Mouse (Mus musculus) common myeloid progenitor, adult 5-6 weeks (primary cell): ENCODE results near the gene Rngtt. TPM values are rescaled to one million over a fixed set of nuclear protein-coding genes. Genes with fewer than 3 reads are reported as not detected.
"Not testable (repeated sequence)": the region's sequence is repeated elsewhere in the genome, so short reads cannot be mapped to it uniquely, and the experiment has no call there.

Experiments used
- ATAC-seq: replicated peaks from 2 replicates; pipeline ENCODE4 v1.8.0; 2016; ENCODE audit warnings: low read depth, mild to moderate bottlenecking, moderate TSS enrichment, inconsistent platforms; ENCODE audit not compliant: poor library complexity, severe bottlenecking
- total RNA-seq: library from RNA; stranded (forward); fragments of 200-1000, 187-1606 nt; gene quantifications from 2 replicates; pipeline ENCODE4 v1.2.3, GENCODE M21; 2017

The Rngtt gene
- total RNA-seq: 29.5 and 46.5 TPM in 2 replicates

GRCm38 (mm10) chr4:33309764-33310757 lies at the start of gene Rngtt:
Gene Rngtt, plus strand, starts transcription at chr4:33310311.
- peak; percentile 97 for ATAC-seq

GRCm38 (mm10) chr4:33260311-33260710 lies 49.8 kb upstream of the Rngtt start:
- ATAC-seq: no peak

DNA sequence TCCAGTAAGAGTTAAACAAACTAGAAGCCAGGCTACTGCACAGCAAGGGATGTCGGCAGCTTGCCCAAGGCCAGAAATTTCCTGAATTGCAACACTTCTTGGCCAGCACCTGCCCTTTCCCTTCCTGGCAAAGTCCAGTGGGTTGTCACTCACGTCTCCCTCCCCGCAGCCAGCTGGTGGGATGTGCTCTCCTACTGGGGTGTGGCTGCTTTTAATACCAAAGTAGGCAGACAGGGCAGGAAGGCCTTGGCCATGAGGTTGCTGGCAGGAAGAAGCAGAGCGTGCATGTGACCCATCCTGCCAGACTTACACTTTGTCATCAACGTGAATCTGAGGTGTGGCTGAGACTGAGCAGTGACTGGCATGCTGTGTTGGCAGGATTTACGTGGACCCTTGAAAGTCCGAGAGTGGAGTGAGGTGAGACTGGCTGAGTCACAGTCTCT lies 48.8 kb upstream of the Rngtt start:
- peak; percentile 90 for ATAC-seq

GRCm38 (mm10) chr4:33262897-33263296 lies 47.2 kb upstream of the Rngtt start:
- ATAC-seq: no peak

DNA sequence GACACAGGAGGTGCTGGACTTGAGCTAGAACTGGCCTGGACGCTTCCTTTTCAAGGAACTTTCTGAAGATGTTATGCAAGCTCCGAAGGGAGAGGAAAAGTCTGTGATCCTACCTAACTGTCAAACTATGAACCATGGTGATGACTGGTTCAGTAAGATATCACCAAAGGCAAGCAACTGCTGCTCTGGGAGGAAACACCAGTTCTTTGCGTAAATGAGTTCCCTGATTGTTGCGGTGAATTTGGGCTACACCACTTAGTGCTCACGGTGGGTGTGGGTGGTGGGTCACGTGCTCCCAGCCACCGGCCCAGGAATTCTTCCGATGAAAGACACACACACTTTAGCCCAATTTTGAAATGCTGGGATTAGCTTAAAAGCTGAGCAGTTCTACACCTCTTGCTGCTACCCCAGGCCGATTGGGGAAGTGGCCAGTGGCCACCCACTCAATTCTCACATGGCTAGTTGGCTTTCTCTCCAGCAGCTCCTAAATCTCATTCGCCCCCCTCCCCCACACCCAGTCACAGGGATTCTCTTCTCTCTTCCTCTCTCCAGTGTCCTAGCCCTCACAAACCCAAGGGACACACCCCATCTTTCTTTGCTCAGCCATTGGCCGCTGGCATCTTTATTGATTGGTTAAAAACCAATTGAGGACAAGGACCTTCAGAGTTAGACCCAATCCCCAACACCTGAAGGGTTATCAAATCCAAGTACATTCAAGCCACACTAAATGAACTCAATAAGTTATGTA lies 45.0 kb upstream of the Rngtt start:
- ATAC-seq: peak; percentile 70

DNA sequence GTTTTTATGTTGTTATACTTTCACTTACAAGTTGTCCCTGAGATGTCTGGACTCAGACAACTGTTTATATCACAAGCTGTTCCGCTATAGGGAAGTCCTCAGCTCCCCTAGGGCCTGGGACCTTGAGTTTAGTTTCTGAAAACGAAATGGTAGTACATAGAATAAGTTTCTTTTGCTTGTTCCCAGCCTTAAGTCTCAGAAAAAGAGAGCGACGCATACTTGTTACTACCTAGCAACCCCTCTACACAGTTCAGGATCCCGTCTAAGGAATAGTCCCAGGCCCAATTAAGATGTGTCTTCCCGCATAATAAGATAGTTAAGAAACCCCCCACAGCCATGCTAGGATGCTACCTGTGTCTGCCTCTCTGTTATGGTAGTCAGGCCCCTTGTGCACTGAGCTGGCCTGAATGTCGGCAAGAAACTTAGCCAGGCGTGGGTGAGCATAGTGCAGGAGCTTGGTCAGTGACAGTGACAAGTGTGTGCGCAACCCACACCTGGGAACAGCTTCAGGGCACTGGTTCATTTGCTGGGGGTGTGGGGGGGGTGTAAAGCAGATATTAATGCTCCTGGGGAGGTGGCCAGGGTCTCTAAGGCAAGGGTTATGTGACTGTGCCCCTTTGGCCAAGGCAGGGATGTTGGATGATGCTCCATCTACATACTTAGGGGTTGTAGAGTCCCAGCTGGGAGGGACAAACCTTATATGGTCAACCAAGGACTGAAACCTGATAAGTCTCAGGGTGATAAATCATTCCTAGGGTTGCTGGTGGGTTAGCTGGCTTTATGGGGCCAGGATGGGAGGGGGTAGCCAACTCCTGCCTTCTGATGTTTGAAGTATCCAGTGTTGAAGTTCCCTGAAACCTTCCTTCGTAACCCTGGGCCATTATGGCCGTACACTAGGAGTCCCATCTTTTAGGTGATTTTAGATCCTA lies 39.5 kb upstream of the Rngtt start:
- no peak for ATAC-seq

DNA sequence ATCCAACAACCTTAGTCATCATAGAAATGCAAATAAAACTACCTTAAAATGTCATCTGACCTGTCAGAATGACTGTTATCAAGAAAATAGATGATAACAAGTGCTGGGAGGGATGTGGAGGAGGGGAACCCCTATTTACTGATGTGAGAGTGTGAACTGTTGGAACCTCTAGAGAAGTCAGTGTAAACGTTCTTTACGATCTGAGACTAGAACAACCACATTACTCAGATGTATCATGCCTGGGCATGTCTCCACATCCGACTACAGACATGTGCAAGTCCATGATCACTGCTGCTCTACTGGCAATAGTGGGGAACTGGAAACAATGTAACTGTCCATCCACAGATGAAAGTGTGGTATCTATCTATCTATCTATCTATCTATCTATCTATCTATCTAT lies 36.7 kb upstream of the Rngtt start:
- ATAC-seq: no peak

DNA sequence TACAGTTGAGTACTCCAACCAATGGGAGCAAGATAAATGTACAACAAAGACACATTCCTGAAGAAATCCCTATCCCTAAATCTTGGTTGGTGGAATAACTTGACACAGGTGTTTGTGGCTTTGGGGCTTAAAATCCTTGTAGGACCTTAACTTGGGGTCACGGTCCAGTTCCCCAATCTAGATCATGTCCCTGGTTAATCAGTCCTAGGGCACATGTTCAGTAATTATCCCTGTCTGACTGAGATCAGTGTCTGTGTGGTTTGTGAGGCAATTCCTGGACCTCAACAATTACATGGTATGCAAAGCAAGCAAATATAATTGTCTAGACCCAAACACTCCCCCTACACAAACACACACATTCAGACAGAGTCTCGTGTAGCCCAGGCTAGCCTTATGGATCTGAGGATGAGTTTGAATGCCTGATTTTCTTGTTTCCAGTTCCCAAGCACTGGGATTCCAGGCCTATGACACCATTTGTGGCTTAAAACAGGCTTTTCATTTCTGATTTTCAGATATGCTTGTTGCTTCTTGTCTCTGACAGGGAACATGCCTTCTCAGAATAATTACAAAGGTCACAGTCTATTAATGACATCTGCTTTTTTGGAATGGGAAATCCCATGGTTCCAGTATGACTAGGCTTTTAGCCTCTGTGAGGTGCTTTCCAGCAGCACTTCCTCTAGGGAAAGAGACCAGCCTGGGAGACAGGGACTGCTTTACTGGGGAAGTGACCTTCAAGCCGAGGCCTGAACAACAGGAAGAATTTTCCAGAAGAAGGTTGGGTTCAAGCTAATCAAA lies 28.0 kb upstream of the Rngtt start:
- no peak for ATAC-seq

DNA sequence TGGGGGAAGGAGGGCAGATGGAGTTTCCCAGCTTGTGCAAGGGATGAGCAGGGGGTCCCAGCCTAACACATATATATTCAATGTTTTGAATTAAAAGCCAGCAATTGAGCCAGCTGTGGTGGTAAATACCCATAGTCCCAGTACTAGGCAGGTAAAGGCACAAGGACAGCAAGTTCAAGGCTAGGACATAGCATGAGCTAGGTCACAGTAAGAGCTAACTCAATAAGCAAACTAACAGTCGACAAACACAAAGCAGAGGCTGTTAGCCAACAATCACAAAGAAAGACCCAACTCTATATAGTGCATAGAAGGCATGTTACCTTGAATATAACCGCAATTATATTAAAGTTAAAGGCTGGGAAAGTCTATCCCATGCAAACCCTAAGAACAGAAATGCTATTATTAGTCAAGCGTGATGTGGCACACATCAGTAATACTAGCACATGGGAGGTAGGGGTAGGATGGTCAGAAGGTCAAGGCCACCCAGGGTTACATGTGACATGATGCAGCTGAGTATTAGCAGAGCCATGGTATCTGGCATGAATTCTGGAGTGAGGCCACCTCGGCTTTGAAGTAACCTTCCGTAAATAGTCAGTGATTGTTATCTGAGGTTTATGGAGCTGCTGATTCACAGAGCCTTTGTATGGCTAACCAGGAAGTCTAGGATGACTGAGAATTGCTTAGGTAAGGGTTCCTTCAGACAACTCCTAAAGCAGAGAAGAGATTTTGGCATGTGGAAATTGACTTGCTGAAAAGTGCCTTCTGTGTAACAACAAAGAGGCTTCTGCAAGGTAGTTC lies 25.8 kb upstream of the Rngtt start:
- 0 out of 2 replicates have a peak, but pooled peaks have one; percentile 19 for ATAC-seq

DNA sequence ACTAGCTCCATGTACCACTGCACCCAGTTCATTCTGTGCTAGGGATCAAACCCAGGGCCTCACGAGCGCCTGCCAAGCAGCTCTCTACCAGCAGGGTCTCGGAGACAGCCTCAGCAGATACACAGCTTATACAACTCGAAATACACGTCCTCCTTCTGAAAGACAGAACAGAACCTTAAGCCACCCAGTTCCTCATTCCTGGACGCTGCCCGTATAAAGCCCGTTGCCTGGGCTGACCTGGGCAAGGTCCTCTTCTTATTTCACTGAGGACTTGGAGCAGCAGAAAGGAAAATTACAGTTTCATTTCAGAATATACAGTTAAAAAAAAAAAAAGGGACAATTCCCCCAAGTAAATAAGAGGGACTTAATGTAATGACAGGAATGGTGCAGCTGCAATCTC lies 24.7 kb upstream of the Rngtt start:
- ATAC-seq: 0 out of 2 replicates have a peak, but pooled peaks have one; percentile 23

DNA sequence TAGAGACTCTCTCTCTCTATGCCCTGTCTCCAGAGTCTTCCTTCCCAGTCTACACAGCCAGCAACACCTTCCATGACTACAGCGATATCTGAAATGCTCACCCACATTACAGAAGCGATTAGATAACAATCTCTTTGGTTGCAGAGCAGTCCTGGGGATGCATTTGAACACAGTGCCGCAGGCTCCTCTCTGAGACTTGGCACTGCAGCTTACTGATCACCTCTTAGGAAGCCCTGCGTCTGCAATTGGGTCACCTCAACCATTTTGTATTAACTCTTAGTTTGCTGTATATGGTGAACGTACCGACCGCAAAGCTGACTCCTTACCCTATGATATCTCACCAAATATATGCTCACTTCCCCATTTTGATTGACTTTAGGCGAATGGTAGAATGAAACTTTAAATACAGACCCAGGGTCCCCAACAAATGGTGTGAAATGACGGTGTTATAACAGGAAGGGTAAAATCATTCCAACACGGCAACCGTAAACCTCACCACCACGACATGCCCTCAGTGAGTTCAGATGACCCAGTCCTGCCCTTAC lies 20.9 kb upstream of the Rngtt start:
- peak; percentile 34 for ATAC-seq

- ATAC-seq: peak; percentile 83
Observed at GRCm38 (mm10) chr4:33290002-33290401, 20.1 kb upstream of the Rngtt start, which contains the start of gene Pnrc1. Gene Pnrc1, minus strand, starts transcription at chr4:33290163.

DNA sequence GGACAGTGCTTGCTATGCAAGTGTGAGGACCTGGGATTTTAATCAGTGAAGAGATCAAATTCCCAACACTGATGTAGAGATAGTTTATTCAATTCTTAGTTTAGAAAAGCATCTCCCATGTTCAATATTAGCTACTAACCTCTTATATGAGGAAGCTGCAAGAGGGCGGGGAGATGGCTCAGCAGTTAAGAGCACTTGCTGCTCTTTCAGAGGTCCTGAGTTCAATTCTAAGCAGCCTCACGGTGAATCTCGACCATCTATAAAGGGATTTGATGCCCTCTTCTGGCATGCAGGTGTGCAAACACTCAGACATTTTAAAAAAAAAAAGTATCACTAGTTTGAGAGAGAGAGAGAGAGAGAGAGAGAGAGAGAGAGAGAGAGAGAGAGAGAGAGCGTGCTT lies 19.2 kb upstream of the Rngtt start:
- ATAC-seq: no peak

DNA sequence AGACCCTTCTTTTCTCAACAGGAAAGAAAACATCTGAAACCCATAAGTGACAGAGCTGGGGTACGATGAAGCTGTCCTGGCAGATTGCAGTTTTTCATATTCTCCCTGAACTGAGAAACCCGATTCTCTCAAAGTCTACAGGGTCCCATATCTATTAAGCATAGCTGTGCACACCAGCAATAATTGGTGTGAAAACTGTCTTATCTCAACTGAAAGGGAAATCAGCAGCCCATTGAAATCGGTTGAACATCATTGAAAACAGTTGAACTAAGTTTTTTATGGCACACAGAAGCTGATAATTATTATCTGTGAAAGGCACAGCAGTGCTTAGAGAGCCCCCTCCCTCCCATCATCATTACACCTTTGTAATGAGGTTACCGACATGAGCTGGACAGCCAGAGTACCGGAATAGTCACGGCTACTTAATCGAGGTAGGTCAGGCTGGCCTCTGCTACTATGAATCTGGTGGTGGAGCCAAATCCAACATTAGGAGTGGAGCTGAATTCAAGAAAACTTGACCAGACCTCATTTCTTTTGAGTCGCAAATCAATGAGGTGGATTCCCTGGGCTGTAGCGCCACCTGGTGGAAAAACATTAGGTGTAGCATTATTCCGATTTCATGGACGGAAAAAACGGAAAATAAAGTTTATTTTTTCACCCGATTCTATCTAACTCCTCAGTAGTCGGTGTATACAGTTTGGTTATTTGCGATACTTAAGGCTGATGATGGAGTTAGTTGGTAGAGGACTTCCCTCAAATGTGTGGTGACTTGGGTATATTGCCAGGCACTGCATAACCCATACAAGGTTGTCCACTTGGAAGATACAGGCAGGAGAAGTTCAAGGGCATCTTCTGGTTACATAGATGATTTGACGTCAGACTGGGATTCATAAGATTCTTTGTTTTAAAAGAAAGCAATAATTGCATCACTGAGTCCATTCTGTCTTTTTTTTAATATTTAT lies 17.4 kb upstream of the Rngtt start:
- peak; percentile 55 for ATAC-seq

- not testable (repeated sequence) for ATAC-seq
Observed at GRCm38 (mm10) chr4:33300891-33301665, 9.0 kb upstream of the Rngtt start.

- no peak for ATAC-seq
Observed at GRCm38 (mm10) chr4:33303057-33303456, 7.1 kb upstream of the Rngtt start.
